Mouse (Mus musculus) embryonic fibroblast, embryonic 13.5 days (primary cell): ENCODE data around the gene Hoxa7. TPM values are rescaled to one million over a fixed set of nuclear protein-coding genes. Genes with fewer than 3 reads are reported as not detected.

ENCODE experiments used
- H3K27ac ChIP-seq: 2 replicates; pipeline ENCODE4 v1.5.1; 2012; ENCODE audit warnings: low read length, control low read depth, inconsistent platforms; ENCODE audit not compliant: insufficient read depth
- H3K4me1 ChIP-seq: 2 replicates; pipeline ENCODE4 v1.6.1; 2011; ENCODE audit warnings: low read length; ENCODE audit not compliant: control insufficient read depth, insufficient read depth
- H3K4me3 ChIP-seq: 2 replicates; pipeline ENCODE4 v1.5.1; 2011; ENCODE audit warnings: mild to moderate bottlenecking, control low read depth, low read length; ENCODE audit not compliant: insufficient read depth
- CTCF ChIP-seq: IDR thresholded peaks from 2 replicates; pipeline ENCODE4 v1.5.1; 2011; ENCODE audit warnings: mild to moderate bottlenecking, control low read depth, low read length, moderate library complexity, borderline replicate concordance; ENCODE audit not compliant: insufficient read depth
- POLR2A ChIP-seq: IDR thresholded peaks from 2 replicates; pipeline ENCODE4 v1.6.1; 2011; ENCODE audit warnings: low read depth, mild to moderate bottlenecking, control low read depth, low read length, moderate library complexity
- polyA plus RNA-seq: library from polyadenylated mRNA; stranded (reverse); fragments of >200 nt; gene quantifications from 2 replicates; pipeline ENCODE4 v1.2.4, GENCODE M21; 2011; ENCODE audit warnings: low read depth; ENCODE audit not compliant: missing spikeins, insufficient read length

Hoxa7 gene
- polyA plus RNA-seq, 1 experiment: 15.8 TPM

DNA sequence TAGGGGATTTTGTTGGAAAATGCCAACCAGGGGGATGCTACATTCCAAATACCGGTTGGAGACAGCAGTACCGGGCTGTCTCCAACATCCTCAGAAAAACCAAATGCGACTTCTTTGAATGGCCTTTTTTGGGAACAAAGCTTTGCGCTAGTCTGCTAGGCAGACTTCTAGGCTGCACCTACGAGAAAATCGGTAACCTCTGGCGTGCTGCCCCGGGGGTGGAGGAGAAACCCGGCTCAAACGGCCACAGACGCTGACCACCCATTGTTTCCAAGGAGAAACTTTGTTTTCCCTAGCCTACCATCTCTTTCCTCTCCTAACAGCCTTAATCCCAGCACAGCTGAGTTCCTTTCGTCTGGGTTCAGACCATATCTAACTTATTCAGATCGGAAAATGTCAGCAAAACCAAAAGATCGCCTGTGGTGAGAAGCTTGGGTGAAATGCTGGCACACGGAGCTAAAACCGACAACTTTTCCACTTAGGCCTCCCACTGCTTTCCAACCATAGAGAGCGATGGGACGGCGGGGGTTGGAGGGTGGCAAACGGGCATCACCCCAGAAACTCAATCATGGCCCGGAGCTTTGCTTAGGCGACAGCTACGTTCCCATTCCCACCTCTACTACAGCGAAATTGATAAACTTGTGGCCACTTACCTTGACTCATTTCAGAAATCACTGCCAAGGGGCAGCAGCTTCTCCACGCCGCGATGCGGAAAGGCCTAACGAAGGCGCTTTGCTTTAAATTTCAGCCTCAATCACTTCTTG is 18.2 kb upstream of the Hoxa7 start:
- Histone ChIP-seq H3K27ac (peak overlapping the region; percentile 34), H3K4me3 (peak overlapping the region; percentile 43), H3K4me1 (no peaks in the 10 kb centered on the region)
- TF ChIP-seq CTCF (no peak), POLR2A (no peak)

DNA sequence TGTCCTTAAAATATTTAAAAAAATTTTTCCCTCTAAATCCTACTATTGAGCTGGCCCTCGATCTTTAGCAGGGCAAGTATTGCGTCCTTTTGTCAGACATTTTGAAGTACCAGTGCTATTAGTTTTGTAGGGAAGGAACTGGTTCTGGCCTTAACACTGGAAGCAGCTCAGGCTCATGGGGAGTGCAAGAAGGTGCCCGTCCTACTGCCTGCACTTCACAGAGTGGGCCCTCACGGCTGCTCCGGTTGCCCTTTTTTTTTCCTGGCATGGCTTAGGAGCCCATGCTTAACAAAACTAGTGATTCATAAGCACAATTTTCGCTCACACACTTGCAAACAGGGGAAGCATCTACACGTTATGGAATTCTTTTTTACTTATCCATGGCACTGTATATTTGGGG is 17.3 kb upstream of the Hoxa7 start:
- TF ChIP-seq POLR2A: no peak
- no peak for TF ChIP-seq CTCF
- H3K4me1 ChIP-seq: no peaks in the 10 kb centered on the region
- peak overlapping the region; percentile 36 for H3K4me3 ChIP-seq
- H3K27ac ChIP-seq: no peak overlapping the region

DNA sequence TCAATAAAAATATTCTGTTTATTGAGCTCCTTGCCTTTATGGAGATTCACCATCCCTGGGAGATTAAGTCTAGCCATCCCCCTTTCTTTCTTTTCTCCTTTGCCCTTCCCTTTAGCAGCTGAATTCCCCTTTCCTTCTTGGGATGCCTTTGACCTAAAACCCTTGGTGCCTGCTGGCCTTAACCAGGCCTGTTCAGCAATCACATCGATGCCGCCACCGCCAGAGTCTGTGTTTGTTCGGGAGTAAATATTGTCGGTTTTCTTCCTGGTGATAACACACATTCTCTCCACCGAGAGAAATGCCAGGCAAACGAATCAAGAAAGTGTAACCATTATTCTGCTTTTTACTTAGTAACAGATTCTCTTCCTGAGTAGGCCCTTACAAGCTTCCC is 16.5 kb upstream of the Hoxa7 start:
- Histone ChIP-seq H3K27ac (peak overlapping the region; percentile 12; the same call in 1 of the 2 replicates), H3K4me1 (no peaks in the 10 kb centered on the region), H3K4me3 (peak overlapping the region; percentile 20)
- no peak for TF ChIP-seq CTCF
- TF ChIP-seq POLR2A: no peak

GRCm38 (mm10) chr6:52237346-52238154 is 15.9 kb upstream of the Hoxa7 start:
- Histone ChIP-seq H3K4me1 (no peaks in the 10 kb centered on the region), H3K4me3 (peak overlapping the region; percentile 20), H3K27ac (peak overlapping the region; percentile 12; the same call in 1 of the 2 replicates)
- TF ChIP-seq CTCF (no peak), POLR2A (no peak)

DNA sequence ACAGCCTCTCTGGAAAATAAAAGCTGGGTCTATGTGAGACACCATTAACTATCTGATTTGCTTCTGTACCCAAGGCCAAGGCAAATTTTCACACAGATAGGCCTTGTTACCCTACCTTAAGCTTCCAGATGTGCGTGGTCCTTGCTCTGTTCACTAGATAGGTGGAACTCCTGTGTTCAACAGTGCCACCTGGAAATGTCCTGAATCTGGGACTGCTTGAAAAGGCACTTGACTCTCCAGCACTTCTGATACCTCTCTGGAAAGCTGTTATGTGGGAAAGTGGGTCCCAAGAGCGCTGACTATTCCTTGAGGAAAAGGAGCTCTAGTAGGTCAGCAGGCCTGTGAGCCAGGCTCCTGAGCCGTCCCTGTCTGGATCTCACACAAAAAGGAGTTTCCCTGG is 15.2 kb upstream of the Hoxa7 start:
- no peak overlapping the region for H3K27ac ChIP-seq

DNA sequence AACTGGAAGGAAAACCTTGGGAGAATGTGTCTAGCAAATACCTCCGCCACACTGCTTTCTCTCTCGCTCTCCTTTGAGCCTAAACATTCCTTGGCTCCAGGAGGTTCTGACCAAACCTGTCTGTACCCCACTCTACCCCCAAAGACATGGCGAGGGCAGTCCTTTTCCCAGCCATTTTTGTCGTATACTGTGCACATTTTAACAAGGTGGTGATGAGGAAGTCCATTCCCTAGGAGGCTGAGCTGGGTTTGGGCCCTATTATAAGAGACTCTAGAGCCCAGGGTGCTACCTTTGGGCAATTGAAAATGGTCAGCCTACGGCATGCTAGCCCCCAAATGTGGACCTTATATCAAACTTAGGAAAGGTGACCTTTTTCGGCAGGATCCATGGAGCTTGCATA is 14.2 kb upstream of the Hoxa7 start:
- Histone ChIP-seq H3K4me3 (no peak overlapping the region), H3K27ac (no peak overlapping the region), H3K4me1 (no peaks in the 10 kb centered on the region)
- TF ChIP-seq POLR2A (no peak), CTCF (no peak)

More for the DNA sequence above, 15.2 kb upstream of the Hoxa7 start:
- no peak for TF ChIP-seq CTCF
- no peaks in the 10 kb centered on the region for H3K4me1 ChIP-seq
- no peak overlapping the region for H3K4me3 ChIP-seq

DNA sequence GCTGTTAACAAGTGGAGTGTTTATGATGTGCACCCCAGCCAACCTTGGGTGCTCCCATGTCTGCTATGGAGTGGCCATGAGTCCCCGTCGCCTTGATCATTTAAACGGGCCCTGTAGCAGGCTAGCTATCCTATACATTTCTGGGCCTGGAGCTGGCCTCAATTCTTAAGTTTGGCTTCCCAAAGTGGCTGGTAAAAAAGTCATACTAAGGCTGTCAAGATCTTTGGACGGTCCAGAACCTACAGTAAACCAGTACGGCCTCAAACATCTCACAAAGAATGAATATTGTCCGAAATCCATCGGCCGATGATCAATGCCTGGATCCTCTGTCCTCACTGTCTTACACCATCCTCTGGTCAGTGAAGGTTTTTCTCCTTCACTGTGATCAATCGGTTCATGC is 13.6 kb upstream of the Hoxa7 start:
- Histone ChIP-seq H3K4me3 (no peak overlapping the region), H3K4me1 (no peaks in the 10 kb centered on the region), H3K27ac (no peak overlapping the region)
- no peak for TF ChIP-seq CTCF
- TF ChIP-seq POLR2A: no peak

- H3K27ac ChIP-seq: no peak overlapping the region
- H3K4me3 ChIP-seq: peak overlapping the region; percentile 52
- TF ChIP-seq POLR2A: peak; percentile 67
- no peak for TF ChIP-seq CTCF
These were observed 12.9 kb upstream of the Hoxa7 start for GRCm38 (mm10) chr6:52234428-52235140.

DNA sequence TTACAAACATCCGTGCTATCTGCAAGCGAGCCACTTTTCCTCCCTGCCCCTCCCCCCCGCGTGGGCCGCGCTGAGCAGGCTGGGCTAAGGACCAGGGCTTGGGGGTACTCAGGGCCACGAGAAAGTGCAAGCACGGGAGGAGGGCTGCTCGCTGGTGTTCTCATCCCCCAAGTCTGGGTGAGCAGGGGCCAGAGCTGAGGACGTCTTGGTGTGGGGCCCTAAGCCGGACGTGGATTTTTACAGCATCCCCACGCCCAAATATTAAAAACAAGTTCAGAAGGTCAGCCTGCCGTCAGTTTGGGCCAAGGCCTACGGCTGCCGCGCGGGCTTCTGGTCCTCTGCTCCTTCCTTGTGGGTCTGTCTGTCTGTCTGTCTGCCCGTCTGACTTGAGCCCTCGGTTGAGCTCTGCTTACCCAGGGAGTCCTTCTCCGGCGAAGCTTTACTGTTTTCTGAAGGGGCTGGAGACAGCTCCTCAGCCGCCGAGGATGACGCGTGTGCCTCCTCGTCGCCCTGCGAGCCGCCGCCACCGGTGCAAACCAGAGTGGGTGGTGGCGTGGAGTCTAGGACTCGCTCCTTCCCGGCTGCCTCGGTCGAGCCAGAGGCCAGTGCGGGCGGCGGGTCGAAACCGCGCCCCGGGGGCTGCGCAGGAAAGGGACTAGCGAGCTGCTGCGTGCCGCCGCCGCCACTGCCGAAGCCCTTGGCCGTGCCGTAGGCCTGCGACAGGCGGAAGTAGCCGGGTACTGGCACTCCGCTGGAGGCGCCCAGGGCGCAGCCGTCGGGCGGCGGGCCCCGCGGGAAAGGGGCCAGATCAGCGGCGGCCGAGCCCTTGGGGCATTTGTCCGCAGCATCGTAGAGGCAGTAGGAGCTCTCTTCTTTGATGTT is 12.1 kb upstream of the Hoxa7 start:
- H3K4me3 ChIP-seq: peak overlapping the region; percentile 52
- H3K27ac ChIP-seq: peak overlapping the region; percentile 38
- 0 out of 2 replicates have a peak, but pooled peaks have one; percentile 11 for TF ChIP-seq POLR2A
- no peak for TF ChIP-seq CTCF
- no peaks in the 10 kb centered on the region for H3K4me1 ChIP-seq

More at GRCm38 (mm10) chr6:52234428-52235140, 12.9 kb upstream of the Hoxa7 start:
- no peaks in the 10 kb centered on the region for H3K4me1 ChIP-seq
